Comparison of ENCODE assay signal across 7 mouse cellular contexts in the genomic region with DNA sequence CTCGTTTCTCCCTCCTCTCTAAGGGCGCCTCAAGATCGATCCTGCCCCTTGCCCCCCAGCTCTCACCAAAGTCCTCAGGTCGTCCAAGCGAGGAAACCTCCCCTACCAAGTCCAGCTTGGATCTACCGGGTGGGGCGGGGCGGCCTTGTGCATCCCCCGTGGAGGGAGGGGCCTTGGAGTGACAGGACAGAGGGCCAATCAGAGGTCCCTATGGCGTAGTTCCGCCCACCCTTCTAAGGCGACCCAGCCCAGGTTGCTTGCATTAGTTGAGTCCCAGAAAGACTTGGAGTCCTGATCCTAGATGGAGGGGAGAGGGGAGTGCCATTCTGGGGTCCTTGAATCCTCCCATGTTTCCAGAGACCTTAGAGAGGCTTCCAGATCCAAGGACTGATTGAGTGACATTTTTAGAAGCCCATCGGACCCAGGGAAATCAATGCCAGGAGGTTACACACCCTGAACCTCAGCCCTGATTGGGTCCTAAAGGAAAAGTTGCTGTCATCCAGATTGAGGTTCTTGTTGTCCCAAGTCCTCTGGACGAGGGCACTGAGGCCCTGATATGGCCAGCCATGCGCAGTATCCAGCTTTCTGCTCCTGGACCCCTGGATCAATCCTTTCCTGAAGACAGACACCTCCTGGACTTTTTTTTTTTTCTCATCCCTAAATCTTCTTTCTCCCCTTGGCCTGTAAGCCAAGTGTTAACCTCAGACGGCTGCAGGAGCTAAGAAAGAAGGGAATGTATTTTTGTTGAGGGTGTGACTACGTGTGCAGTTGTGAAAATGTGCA. TPM values are rescaled to one million over a fixed set of nuclear protein-coding genes. Genes with fewer than 3 reads are reported as not detected.
DNase-seq lines count a peak whose midpoint lies in the region; ATAC-seq and TF ChIP-seq lines count a peak whose summit lies in the region.

No protein-coding gene starts in this region.

- peak; percentile 97 for DNase-seq in MN1 (ENCODE audit: low spot score)
- peak; percentile 74 for DNase-seq in c-Kit-negative CD71-positive TER-119-positive erythroid progenitor cells, embryonic 14.5 days (ENCODE audit: low read depth, low spot score)
- DNase-seq in forelimb bud, embryonic 11.5 days (ENCODE audit: low read depth, low spot score) = peak; percentile 97
- peak; percentile 35 to 69 for DNase-seq in layer of hippocampus, postnatal 25 days (ENCODE audit: extremely low spot score in 1 of 2, low spot score in 1 of 2)

- H3K27ac ChIP-seq in hindbrain, embryonic 12.5 days = peak overlapping the region; percentile 80
- peak overlapping the region; percentile 97 for H3K27ac ChIP-seq in small intestine, adult 2 months (ENCODE audit: insufficient read depth, low read depth, low read length)

- H3K27me3 ChIP-seq in hindbrain, embryonic 12.5 days = no peaks in the 10 kb centered on the region
- H3K27me3 ChIP-seq in megakaryocyte, embryonic 14.5 days (replicated peaks) = no peaks in the 10 kb centered on the region
- H3K27me3 ChIP-seq in small intestine, adult 2 months (ENCODE audit: control insufficient read depth, insufficient read depth, low read length) = no peaks in the 10 kb centered on the region

- 0 out of 2 replicates have a peak, but pooled peaks cover 7% of the 10 kb centered on the region for H3K36me3 ChIP-seq in hindbrain, embryonic 12.5 days
- peaks cover 19% of the 10 kb centered on the region for H3K36me3 ChIP-seq in megakaryocyte, embryonic 14.5 days (replicated peaks; ENCODE audit: low read length)
- H3K36me3 ChIP-seq in small intestine, adult 2 months (ENCODE audit: control insufficient read depth, insufficient read depth, low read length) = peaks cover 15% of the 10 kb centered on the region

- H3K9me3 ChIP-seq in hindbrain, embryonic 12.5 days (replicated peaks) = no peaks in the 10 kb centered on the region
- H3K9me3 ChIP-seq in megakaryocyte, embryonic 14.5 days = no peaks in the 10 kb centered on the region

- peak; percentile 66; the same call in 1 of the 2 replicates for TF ChIP-seq POLR2A in small intestine, adult 2 months (IDR thresholded peaks at IDR 0.05; ENCODE audit: low read depth, low read length)

- H3K4me1 ChIP-seq in hindbrain, embryonic 12.5 days = peaks cover 38% of the 10 kb centered on the region
- peaks cover 80% of the 10 kb centered on the region for H3K4me1 ChIP-seq in megakaryocyte, embryonic 14.5 days
- peaks cover 9% of the 10 kb centered on the region; the same call in 1 of the 2 replicates for H3K4me1 ChIP-seq in small intestine, adult 2 months (ENCODE audit: control insufficient read depth, insufficient read depth, insufficient read length, low read length)

- peak; percentile 69 for ATAC-seq in hindbrain, embryonic 12.5 days (ENCODE audit: low FRiP score)

- 2% methylated on average over 17 of the region's 17 CpGs for WGBS in hindbrain, embryonic 12.5 days
- 3% methylated on average over 17 of the region's 17 CpGs for WGBS in small intestine, adult 2 months

- peak overlapping the region; percentile 59; the same call in 1 of the 2 replicates for H3K9ac ChIP-seq in hindbrain, embryonic 12.5 days

- peak overlapping the region; percentile 51 for H3K4me2 ChIP-seq in hindbrain, embryonic 12.5 days (replicated peaks)

- peak overlapping the region; percentile 38 for H3K4me3 ChIP-seq in hindbrain, embryonic 12.5 days
- peak overlapping the region; percentile 92 for H3K4me3 ChIP-seq in megakaryocyte, embryonic 14.5 days (replicated peaks)
- peak overlapping the region; percentile 80 for H3K4me3 ChIP-seq in small intestine, adult 2 months (ENCODE audit: low read depth, low read length)

- no peak for TF ChIP-seq CTCF in small intestine, adult 2 months (IDR thresholded peaks at IDR 0.05; ENCODE audit: extremely low read depth, insufficient read length, insufficient replicate concordance, low read depth, low read length)

RNA-seq across cellular contexts. Expression of a gene that starts 2.1 kb away (rescaled TPM):
- 37.1 and 37.2 TPM in 2 replicates for polyA plus RNA-seq in hindbrain, embryonic 12.5 days (2016; fragmentation: Nextera tagmentation; extraction: Ambion mirVana)
- total RNA-seq in layer of hippocampus, postnatal 25 days (2021) = 10 to 100 TPM; 14.6 to 16.7 TPM
- polyA plus RNA-seq in megakaryocyte, embryonic 14.5 days (2012; ENCODE audit: insufficient read depth, low replicate concordance) = 4.6 and 21.3 TPM in 2 replicates
- polyA plus RNA-seq in small intestine, adult 2 months (2012; rRNA removed) = 137 and 299 TPM in 2 replicates

RNA-seq across cellular contexts. Expression of a gene that starts 9.5 kb away (rescaled TPM):
- polyA plus RNA-seq in hindbrain, embryonic 12.5 days (2016; fragmentation: Nextera tagmentation; extraction: Ambion mirVana) = not detected in 2 replicates
- total RNA-seq in layer of hippocampus, postnatal 25 days (2021) = not detected
- not detected in 2 replicates for polyA plus RNA-seq in megakaryocyte, embryonic 14.5 days (2012; ENCODE audit: insufficient read depth, low replicate concordance)
- not detected in 2 replicates for polyA plus RNA-seq in small intestine, adult 2 months (2012; rRNA removed)

RNA-seq across cellular contexts. Expression of a gene that starts 12.5 kb away (rescaled TPM):
- polyA plus RNA-seq in hindbrain, embryonic 12.5 days (2016; fragmentation: Nextera tagmentation; extraction: Ambion mirVana) = 95.7 and 99.9 TPM in 2 replicates
- total RNA-seq in layer of hippocampus, postnatal 25 days (2021) = 1 to 10 TPM; 1.7 to 2.0 TPM
- 12.4 and 22.6 TPM in 2 replicates for polyA plus RNA-seq in megakaryocyte, embryonic 14.5 days (2012; ENCODE audit: insufficient read depth, low replicate concordance)
- 7.6 and 16.3 TPM in 2 replicates for polyA plus RNA-seq in small intestine, adult 2 months (2012; rRNA removed)

RNA-seq across cellular contexts. Expression of a gene that starts 14.0 kb away (rescaled TPM):
- polyA plus RNA-seq in hindbrain, embryonic 12.5 days (2016; fragmentation: Nextera tagmentation; extraction: Ambion mirVana) = 2.3 and 2.5 TPM in 2 replicates
- total RNA-seq in layer of hippocampus, postnatal 25 days (2021) = 1 to 10 TPM; 5.5 to 6.0 TPM
- polyA plus RNA-seq in megakaryocyte, embryonic 14.5 days (2012; ENCODE audit: insufficient read depth, low replicate concordance) = 13.7 and 27.2 TPM in 2 replicates
- polyA plus RNA-seq in small intestine, adult 2 months (2012; rRNA removed) = 39.7 and 96.6 TPM in 2 replicates

RNA-seq across cellular contexts. Expression of a gene that starts 34.0 kb away (rescaled TPM):
- polyA plus RNA-seq in hindbrain, embryonic 12.5 days (2016; fragmentation: Nextera tagmentation; extraction: Ambion mirVana) = 19.5 and 19.8 TPM in 2 replicates
- total RNA-seq in layer of hippocampus, postnatal 25 days (2021) = 10 to 100 TPM; 36.1 to 37.0 TPM
- polyA plus RNA-seq in megakaryocyte, embryonic 14.5 days (2012; ENCODE audit: insufficient read depth, low replicate concordance) = 9.5 and 11.2 TPM in 2 replicates
- 21.3 and 22.9 TPM in 2 replicates for polyA plus RNA-seq in small intestine, adult 2 months (2012; rRNA removed)

Comparison
In these comparisons a context has a peak if more than half of its experiments do, and no peak if none do; other contexts are left out.
1. Peak in every context shown above with its lines: DNase-seq, ATAC-seq, H3K4me3 ChIP-seq and H3K27ac ChIP-seq.
2. H3K4me3 ChIP-seq: peak in every context shown above with its lines; median percentile 92 in megakaryocyte, embryonic 14.5 days; 80 in small intestine, adult 2 months; 38 in hindbrain, embryonic 12.5 days.